Mouse (Mus musculus) spleen, adult 2 months (tissue): ENCODE data around the gene Dhx9. TPM values are rescaled to one million over a fixed set of nuclear protein-coding genes. Genes with fewer than 3 reads are reported as not detected.

Source experiments
- DNase-seq, 2 experiments: peaks; one replicate each; pipeline versions ENCODE4 v3.0.0 to v3.0.0-alpha.2; 2012 to 2021; ENCODE audit warnings: low spot score in 2 of 2, low read depth in 1 of 2
- H3K27ac ChIP-seq: fragments of 200-500 bp; 2 replicates; pipeline ENCODE4 v1.5.1; 2012; ENCODE audit warnings: low read length, inconsistent platforms; ENCODE audit not compliant: insufficient read depth
- H3K27me3 ChIP-seq: fragments of 200-500 bp; 2 replicates; pipeline ENCODE4 v1.6.1; 2012; ENCODE audit warnings: mild to moderate bottlenecking, moderate library complexity, low read length, inconsistent platforms; ENCODE audit not compliant: control insufficient read depth, insufficient read depth
- H3K36me3 ChIP-seq: fragments of 200-500 bp; 2 replicates; pipeline ENCODE4 v1.6.1; 2012; ENCODE audit warnings: mild to moderate bottlenecking, low read length, inconsistent platforms; ENCODE audit not compliant: control insufficient read depth, insufficient read depth
- H3K4me1 ChIP-seq: fragments of 200-500 bp; 2 replicates; pipeline ENCODE4 v1.6.1; 2011; ENCODE audit warnings: inconsistent platforms; ENCODE audit not compliant: control insufficient read depth, insufficient read depth, insufficient read length
- H3K4me3 ChIP-seq: fragments of 200-500 bp; 2 replicates; pipeline ENCODE4 v1.5.1; 2011; ENCODE audit warnings: mild to moderate bottlenecking, inconsistent platforms; ENCODE audit not compliant: insufficient read depth, insufficient read length; ENCODE audit errors: extremely low read depth
- CTCF ChIP-seq: fragments of 200-500 bp; IDR thresholded peaks from 2 replicates; pipeline ENCODE4 v1.5.1; 2011; ENCODE audit warnings: mild to moderate bottlenecking, inconsistent platforms; ENCODE audit not compliant: insufficient read depth, insufficient read length, insufficient replicate concordance; ENCODE audit errors: extremely low read depth
- POLR2A ChIP-seq: fragments of 200-500 bp; IDR thresholded peaks from 2 replicates; pipeline ENCODE4 v1.6.1; 2011; ENCODE audit warnings: low read depth, low read length, inconsistent platforms
- WGBS: fragments of 180-500 bp; shearing (Covaris S2); methylation state at CpG from one replicate; pipeline ENCODE4 v1.1.7; 2018; 5-methylcytosine and 5-hydroxymethylcytosine counted together
- polyA plus RNA-seq: library from polyadenylated mRNA; depleted of rRNA; stranded (reverse); fragments of >200 nt; gene quantifications from 2 replicates; pipeline ENCODE4 v1.2.3, GENCODE M21; 2012

Gene Dhx9
- polyA plus RNA-seq, 1 experiment: 10.9 TPM

- 85% methylated on average over 1 of the region's 1 CpGs for WGBS
- H3K4me1 ChIP-seq: no peaks in the 10 kb centered on the region
- no peak for DNase-seq
- no peak overlapping the region for H3K27ac ChIP-seq
- H3K27me3 ChIP-seq: no peaks in the 10 kb centered on the region
- H3K36me3 ChIP-seq: no peaks in the 10 kb centered on the region
- H3K4me3 ChIP-seq: no peak overlapping the region
- TF ChIP-seq POLR2A: no peak
- TF ChIP-seq CTCF: no peak
Observed at GRCm38 (mm10) chr1:153443019-153443418, 44.4 kb downstream of the Dhx9 start.

- WGBS: 87% methylated on average over 3 of the region's 3 CpGs
- H3K27ac ChIP-seq: no peak overlapping the region
- no peaks in the 10 kb centered on the region for H3K4me1 ChIP-seq
- H3K27me3 ChIP-seq: no peaks in the 10 kb centered on the region
- no peak for TF ChIP-seq POLR2A
- no peak for TF ChIP-seq CTCF
- no peaks in the 10 kb centered on the region for H3K36me3 ChIP-seq
- no peak for DNase-seq
- no peak overlapping the region for H3K4me3 ChIP-seq
Observed at GRCm38 (mm10) chr1:153441656-153442055, 45.8 kb downstream of the Dhx9 start.

- no peaks in the 10 kb centered on the region for H3K4me1 ChIP-seq
- H3K27me3 ChIP-seq: no peaks in the 10 kb centered on the region
- no peaks in the 10 kb centered on the region for H3K36me3 ChIP-seq
- no peak for DNase-seq
- no peak overlapping the region for H3K4me3 ChIP-seq
- no peak for TF ChIP-seq CTCF
- no peak for TF ChIP-seq POLR2A
- WGBS: 88% methylated on average over 4 of the region's 4 CpGs
- H3K27ac ChIP-seq: no peak overlapping the region
Observed at GRCm38 (mm10) chr1:153440752-153441151, 46.7 kb downstream of the Dhx9 start.

GRCm38 (mm10) chr1:153437536-153437935 lies 49.9 kb downstream of the Dhx9 start:
- WGBS: 92% methylated on average over 11 of the region's 11 CpGs
- TF ChIP-seq CTCF (no peak), POLR2A (no peak)
- no peaks in the 10 kb centered on the region for H3K4me1 ChIP-seq
- no peak overlapping the region for H3K27ac ChIP-seq
- H3K36me3 ChIP-seq: no peaks in the 10 kb centered on the region
- no peaks in the 10 kb centered on the region for H3K27me3 ChIP-seq
- no peak for DNase-seq
- H3K4me3 ChIP-seq: no peak overlapping the region

- Histone ChIP-seq H3K27me3 (no peaks in the 10 kb centered on the region), H3K4me3 (no peak overlapping the region), H3K4me1 (no peaks in the 10 kb centered on the region), H3K27ac (no peak overlapping the region), H3K36me3 (no peaks in the 10 kb centered on the region)
- no peak for TF ChIP-seq CTCF
- TF ChIP-seq POLR2A: no peak
- no peak for DNase-seq
- 82% methylated on average over 5 of the region's 5 CpGs for WGBS
Observed at GRCm38 (mm10) chr1:153433851-153434589, 53.4 kb downstream of the Dhx9 start.

GRCm38 (mm10) chr1:153432329-153432728 lies 55.1 kb downstream of the Dhx9 start:
- WGBS: 96% methylated on average over 2 of the region's 2 CpGs
- TF ChIP-seq POLR2A (no peak), CTCF (no peak)

GRCm38 (mm10) chr1:153431701-153432100 lies 55.8 kb downstream of the Dhx9 start:
- Histone ChIP-seq H3K27ac (no peak overlapping the region), H3K4me1 (peaks cover 4% of the 10 kb centered on the region; the same call in 1 of the 2 replicates), H3K4me3 (no peak overlapping the region), H3K27me3 (no peaks in the 10 kb centered on the region), H3K36me3 (no peaks in the 10 kb centered on the region)
- DNase-seq: peak; percentile 37 to 43
- no peak for TF ChIP-seq POLR2A
- TF ChIP-seq CTCF: no peak
- WGBS: 22% methylated on average over 10 of the region's 10 CpGs

More at GRCm38 (mm10) chr1:153432329-153432728, 55.1 kb downstream of the Dhx9 start:
- Histone ChIP-seq H3K36me3 (no peaks in the 10 kb centered on the region), H3K27me3 (no peaks in the 10 kb centered on the region), H3K4me3 (no peak overlapping the region), H3K4me1 (no peaks in the 10 kb centered on the region), H3K27ac (no peak overlapping the region)
- no peak for DNase-seq
